Mouse (Mus musculus) left cerebral cortex, postnatal 25 days (tissue): ENCODE measurements around the gene Proz. TPM values are rescaled to one million over a fixed set of nuclear protein-coding genes. Genes with fewer than 3 reads are reported as not detected.
"Not testable (repeated sequence)": the region's sequence is repeated elsewhere in the genome, so short reads cannot be mapped to it uniquely, and the experiment has no call there.

ENCODE experiments used
- DNase-seq, 2 experiments: peaks; one replicate each; pipeline ENCODE4 v3.0.0; 2022; ENCODE audit warnings: low spot score in 2 of 2, mixed read lengths in 1 of 2
- intact Hi-C: fragments of 180-260 bp; cut with DNase I; formaldehyde crosslinking; loops from one replicate; pipeline ENCODE4 v1.15.1; 2025
- total RNA-seq, 2 experiments: library from RNA; stranded (reverse); gene quantifications; 2 replicates each; pipeline ENCODE4 v1.2.3; 2021

Gene Proz
- not detected for total RNA-seq

- intact Hi-C loops = no loop called here
- no peak for DNase-seq
Observed at GRCm38 (mm10) chr8:13060441-13061150, at the start of gene Proz. Gene Proz (plus strand): TSS chr8:13060914.

GRCm38 (mm10) chr8:13019560-13019959 lies 41.2 kb upstream of the Proz start:
- intact Hi-C loops = no loop called here
- no peak for DNase-seq

GRCm38 (mm10) chr8:13021830-13022229 lies 38.9 kb upstream of the Proz start:
- intact Hi-C loops = loop anchor here (2.0 kb wide), 1 partner anchor 37 kb away; no protein-coding TSS in a partner anchor
- DNase-seq = peak; percentile 41 to 79

GRCm38 (mm10) chr8:13025487-13026224 lies 35.1 kb upstream of the Proz start, which contains the start of gene F7:
Gene F7 (plus strand): TSS chr8:13026034.
- intact Hi-C loops = no loop called here
- no peak for DNase-seq

- no peak for DNase-seq
- intact Hi-C loops = loop anchor here (1.0 to 2.0 kb wide), 2 partner anchors 43 to 77 kb away; partner anchors contain the start of genes Cul4a and Pcid2
Observed at GRCm38 (mm10) chr8:13027615-13028014, 33.1 kb upstream of the Proz start.

GRCm38 (mm10) chr8:13028482-13028881 lies 32.2 kb upstream of the Proz start:
- intact Hi-C loops = loop anchor here (1.0 to 2.0 kb wide), 2 partner anchors 44 to 76 kb away; partner anchors contain the start of genes Cul4a and Pcid2
- DNase-seq = peak; percentile 64 to 94

GRCm38 (mm10) chr8:13036346-13036812 lies 24.3 kb upstream of the Proz start:
- peak; percentile 51 to 57 for DNase-seq
- intact Hi-C loops = no loop called here

- DNase-seq = no peak
- intact Hi-C loops = no loop called here
Observed at GRCm38 (mm10) chr8:13037015-13037414, 23.7 kb upstream of the Proz start, which contains the start of gene F10. Gene F10 (plus strand): TSS chr8:13037308.

GRCm38 (mm10) chr8:13037569-13037968 lies 23.1 kb upstream of the Proz start:
- intact Hi-C loops = no loop called here
- DNase-seq = no peak

GRCm38 (mm10) chr8:13039054-13039453 lies 21.7 kb upstream of the Proz start:
- DNase-seq = no peak
- intact Hi-C loops = no loop called here

GRCm38 (mm10) chr8:13041459-13041858 lies 19.3 kb upstream of the Proz start:
- intact Hi-C loops = no loop called here
- no peak for DNase-seq

- no peak for DNase-seq
- intact Hi-C loops = no loop called here
Observed at GRCm38 (mm10) chr8:13047652-13048051, 13.1 kb upstream of the Proz start.

GRCm38 (mm10) chr8:13050550-13050949 lies 10.2 kb upstream of the Proz start:
- no peak for DNase-seq
- intact Hi-C loops = no loop called here

GRCm38 (mm10) chr8:13057351-13057750 lies 3.4 kb upstream of the Proz start:
- intact Hi-C loops = no loop called here

GRCm38 (mm10) chr8:13063112-13063511 lies 2.4 kb downstream of the Proz start:
- intact Hi-C loops = no loop called here
- DNase-seq = no peak

More at GRCm38 (mm10) chr8:13057351-13057750, 3.4 kb upstream of the Proz start:
- no peak for DNase-seq

- no peak for DNase-seq
- intact Hi-C loops = no loop called here
Observed at GRCm38 (mm10) chr8:13073255-13073654, 12.5 kb downstream of the Proz start.

- intact Hi-C loops = no loop called here
Observed at GRCm38 (mm10) chr8:13075044-13075443, 14.3 kb downstream of the Proz start.

GRCm38 (mm10) chr8:13075579-13075978 lies 14.9 kb downstream of the Proz start:
- intact Hi-C loops, DNase-seq: not testable (repeated sequence)

More at GRCm38 (mm10) chr8:13075044-13075443, 14.3 kb downstream of the Proz start:
- no peak for DNase-seq

- intact Hi-C loops = no loop called here
Observed at GRCm38 (mm10) chr8:13077542-13077941, 16.8 kb downstream of the Proz start.

GRCm38 (mm10) chr8:13104691-13105086 lies 44.0 kb downstream of the Proz start:
- DNase-seq = peak; percentile 89 to 93
- intact Hi-C loops = loop anchor here (1.0 to 10.0 kb wide), 5 partner anchors 76 to 210 kb away; no protein-coding TSS in a partner anchor

More at GRCm38 (mm10) chr8:13077542-13077941, 16.8 kb downstream of the Proz start:
- peak in 1 of 2 experiments; percentile 47 for DNase-seq
